Mouse (Mus musculus) layer of hippocampus, adult 8-10 months (tissue): Measurements from ENCODE around the gene Ttc21a. TPM values are rescaled to one million over a fixed set of nuclear protein-coding genes. Genes with fewer than 3 reads are reported as not detected.
"Not testable (repeated sequence)": the region's sequence is repeated elsewhere in the genome, so short reads cannot be mapped to it uniquely, and the experiment has no call there.

Source experiments
- DNase-seq, 2 experiments: peaks; one replicate each; pipeline ENCODE4 v3.0.0; 2022; ENCODE audit warnings: low spot score in 2 of 2
- total RNA-seq, 4 experiments: library from RNA; stranded (reverse); gene quantifications; 2 replicates each; pipeline ENCODE4 v1.2.4; 2022

The Ttc21a gene
- total RNA-seq, 4 experiments from 2014 or later = 1.2 to 2.8 (median 1.4) TPM

GRCm38 (mm10) chr9:119994207-119994606, 56.8 kb downstream of the Ttc21a start:
- DNase-seq = no peak

- DNase-seq = no peak
Measured at GRCm38 (mm10) chr9:119996080-119996479, 58.7 kb downstream of the Ttc21a start.

- DNase-seq = no peak
Measured at GRCm38 (mm10) chr9:119998776-119999175, 61.4 kb downstream of the Ttc21a start.

GRCm38 (mm10) chr9:119999636-120000035, 62.2 kb downstream of the Ttc21a start:
- DNase-seq = no peak

- DNase-seq = no peak
Measured at GRCm38 (mm10) chr9:120000761-120001160, 63.4 kb downstream of the Ttc21a start.

GRCm38 (mm10) chr9:120001945-120002725, 64.7 kb downstream of the Ttc21a start:
- peak in 1 of 2 experiments; percentile 52 for DNase-seq

- DNase-seq = no peak
Measured at GRCm38 (mm10) chr9:120002893-120003292, 65.5 kb downstream of the Ttc21a start.

GRCm38 (mm10) chr9:120005936-120006335, 68.5 kb downstream of the Ttc21a start:
- no peak for DNase-seq

GRCm38 (mm10) chr9:120007833-120008232, 70.4 kb downstream of the Ttc21a start:
- no peak for DNase-seq

GRCm38 (mm10) chr9:120009226-120009841, 71.9 kb downstream of the Ttc21a start:
- DNase-seq = no peak

- no peak for DNase-seq
Measured at GRCm38 (mm10) chr9:120009871-120010270, 72.5 kb downstream of the Ttc21a start.

GRCm38 (mm10) chr9:120010781-120011511, 73.5 kb downstream of the Ttc21a start:
- peak; percentile 94 to 98 for DNase-seq

GRCm38 (mm10) chr9:120011533-120011932, 74.1 kb downstream of the Ttc21a start:
- DNase-seq = peak; percentile 83 to 85

GRCm38 (mm10) chr9:120012161-120012560, 74.8 kb downstream of the Ttc21a start:
- not testable (repeated sequence) for DNase-seq

GRCm38 (mm10) chr9:120012781-120013180, 75.4 kb downstream of the Ttc21a start:
- DNase-seq = no peak

GRCm38 (mm10) chr9:120013251-120013820, 75.9 kb downstream of the Ttc21a start:
- DNase-seq = no peak

GRCm38 (mm10) chr9:120014828-120015227, 77.4 kb downstream of the Ttc21a start:
- DNase-seq = no peak

- no peak for DNase-seq
Measured at GRCm38 (mm10) chr9:120016956-120017355, 79.5 kb downstream of the Ttc21a start.
